Mouse (Mus musculus) right cerebral cortex, adult 2 months (tissue): ENCODE results near the gene Nfxl1.
"Not testable (repeated sequence)": the region's sequence is repeated elsewhere in the genome, so short reads cannot be mapped to it uniquely, and the experiment has no call there.

Source experiments
- DNase-seq, 2 experiments: peaks; one replicate each; pipeline ENCODE4 v3.0.0; 2021 to 2022; ENCODE audit warnings: low spot score in 2 of 2

Gene Nfxl1

GRCm38 (mm10) chr5:72559544-72560049 is at the start of gene Nfxl1:
Gene Nfxl1 (minus strand): TSS chr5:72559684.
- DNase-seq = peak; percentile 97 to 98

- no peak for DNase-seq
Measured at GRCm38 (mm10) chr5:72603138-72603537, 43.7 kb upstream of the Nfxl1 start.

- peak in 1 of 2 experiments; percentile 16 for DNase-seq
Measured at GRCm38 (mm10) chr5:72601006-72601405, 41.5 kb upstream of the Nfxl1 start.

DNA sequence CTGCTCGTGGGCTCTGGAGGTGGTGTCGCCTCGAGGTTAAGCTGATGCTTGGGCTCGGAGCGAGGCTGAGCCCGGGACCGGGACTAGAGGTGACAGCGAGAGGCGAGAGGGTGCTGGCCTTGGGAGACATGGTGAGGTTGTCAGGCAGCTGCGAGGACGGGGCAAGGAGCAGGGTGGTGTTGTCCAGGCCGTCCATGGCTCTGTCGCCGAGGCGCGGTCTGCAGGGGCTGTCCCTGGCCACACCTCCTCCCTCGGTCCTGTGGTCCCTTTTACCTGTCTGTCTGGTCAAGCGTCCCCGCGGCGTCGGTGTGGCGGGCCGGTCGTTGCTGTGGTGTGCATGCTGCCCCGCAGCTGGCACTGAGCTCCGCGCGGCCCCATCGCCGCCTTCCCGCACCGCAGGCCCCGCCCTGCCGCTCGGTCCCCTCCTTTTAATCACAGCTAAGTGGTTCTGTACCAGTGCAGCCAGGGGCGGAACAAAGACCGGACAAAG is 27.8 kb upstream of the Nfxl1 start, which contains the start of gene Gm5868:
Gene Gm5868, minus strand, starts transcription at position 360 of the 490 bp plus-strand sequence.
- DNase-seq = no peak

DNA sequence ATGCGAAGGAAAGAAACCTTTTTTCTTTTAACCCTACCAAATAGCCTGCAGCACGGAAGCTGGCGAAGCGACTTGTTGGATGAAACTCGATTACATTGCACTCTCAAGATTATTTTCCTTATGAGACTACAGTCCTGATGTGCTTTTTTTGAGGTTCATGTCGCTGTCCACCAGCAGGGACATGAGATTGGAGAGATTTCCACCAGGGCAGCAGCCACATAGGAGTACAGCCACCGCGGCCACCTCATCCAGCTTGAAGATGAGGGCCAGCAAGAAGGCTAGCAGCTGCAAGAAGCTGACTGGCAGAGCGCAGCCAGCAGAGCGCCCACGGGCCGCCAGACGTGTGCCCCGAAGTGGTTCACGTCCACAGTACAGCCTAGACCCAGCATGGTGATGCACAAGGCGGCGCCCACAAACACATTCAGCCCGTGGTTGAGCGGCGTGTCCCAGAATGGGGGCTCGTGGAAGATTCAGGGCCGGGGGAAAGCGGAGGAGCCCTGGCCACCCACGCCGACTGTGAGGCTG is 27.2 kb upstream of the Nfxl1 start:
- DNase-seq = not testable (repeated sequence)

- DNase-seq = not testable (repeated sequence)
Measured at GRCm38 (mm10) chr5:72586122-72586521, 26.6 kb upstream of the Nfxl1 start.

DNA sequence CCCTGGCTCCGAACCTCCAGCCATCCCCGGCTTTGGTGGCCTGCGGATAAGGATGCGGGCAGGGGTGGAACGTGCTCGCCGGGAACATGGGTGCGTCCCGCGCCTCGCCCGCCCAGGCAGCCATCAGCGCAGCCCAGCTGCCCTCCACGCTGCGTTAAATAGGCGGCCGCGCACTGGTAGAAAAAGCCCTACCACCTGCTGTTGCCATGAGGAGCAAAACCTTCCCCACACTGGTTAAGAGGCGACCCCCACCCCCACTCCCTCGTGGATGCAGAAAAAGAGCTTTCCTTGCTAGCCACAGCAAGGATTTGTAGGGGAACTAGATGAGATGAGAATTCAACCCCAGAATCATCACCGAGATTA is 21.5 kb upstream of the Nfxl1 start, which contains the start of gene Zar1:
Gene Zar1, minus strand, starts transcription at position 285 of the 363 bp plus-strand sequence.
- DNase-seq = not testable (repeated sequence)

DNA sequence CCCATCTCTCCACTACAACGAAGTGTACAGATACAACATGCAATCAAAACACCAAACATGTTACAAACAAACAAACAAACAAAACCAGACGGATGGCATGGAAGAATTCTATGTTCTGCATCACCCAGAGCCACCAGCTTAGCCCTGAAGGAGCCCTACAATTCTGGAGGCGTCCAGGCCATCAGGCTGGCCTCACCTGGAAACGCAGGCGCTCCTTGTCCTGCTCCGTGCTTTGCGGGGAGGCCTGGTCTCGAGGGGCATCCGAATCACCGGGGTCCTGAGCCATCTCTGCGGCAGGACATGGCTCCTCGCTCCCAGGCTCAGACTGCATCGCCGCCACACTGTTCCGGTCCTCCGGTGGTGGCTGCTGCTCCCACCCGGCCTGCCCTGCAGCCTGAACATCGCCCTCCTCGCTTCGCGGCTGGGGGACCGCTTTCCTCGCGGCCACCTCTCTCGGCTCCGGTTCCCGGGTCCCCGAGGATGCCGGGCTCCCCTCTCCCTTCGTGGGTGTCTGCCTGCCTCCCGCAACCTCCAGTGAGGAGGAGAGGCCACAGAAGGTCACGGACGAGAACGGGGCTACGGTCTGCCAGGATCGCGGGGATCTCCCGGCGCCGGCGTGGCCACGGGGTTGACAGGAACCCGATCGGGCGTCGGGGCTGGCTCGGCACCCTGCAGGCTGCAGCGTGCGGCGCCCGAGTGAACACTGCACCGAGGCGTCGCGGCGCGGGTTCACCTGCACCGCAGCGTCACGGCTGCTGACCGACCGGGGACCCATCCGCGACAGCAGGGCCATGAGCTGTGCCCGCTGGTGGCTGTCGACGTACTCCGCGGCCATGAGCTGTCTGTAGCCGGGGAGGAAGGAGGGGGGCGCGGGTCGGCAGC is 20.8 kb upstream of the Nfxl1 start:
- DNase-seq = not testable (repeated sequence)

- DNase-seq = not testable (repeated sequence)
Measured at GRCm38 (mm10) chr5:72579599-72579998, 20.1 kb upstream of the Nfxl1 start.

- DNase-seq = no peak
Measured at GRCm38 (mm10) chr5:72565621-72566020, 6.1 kb upstream of the Nfxl1 start.

GRCm38 (mm10) chr5:72563183-72563582 is 3.7 kb upstream of the Nfxl1 start:
- DNase-seq = not testable (repeated sequence)

- no peak for DNase-seq
Measured at GRCm38 (mm10) chr5:72560976-72561628, 1.6 kb upstream of the Nfxl1 start.

- peak in 1 of 2 experiments; percentile 7 for DNase-seq
Measured at GRCm38 (mm10) chr5:72558716-72559526, 563 bp downstream of the Nfxl1 start.

DNA sequence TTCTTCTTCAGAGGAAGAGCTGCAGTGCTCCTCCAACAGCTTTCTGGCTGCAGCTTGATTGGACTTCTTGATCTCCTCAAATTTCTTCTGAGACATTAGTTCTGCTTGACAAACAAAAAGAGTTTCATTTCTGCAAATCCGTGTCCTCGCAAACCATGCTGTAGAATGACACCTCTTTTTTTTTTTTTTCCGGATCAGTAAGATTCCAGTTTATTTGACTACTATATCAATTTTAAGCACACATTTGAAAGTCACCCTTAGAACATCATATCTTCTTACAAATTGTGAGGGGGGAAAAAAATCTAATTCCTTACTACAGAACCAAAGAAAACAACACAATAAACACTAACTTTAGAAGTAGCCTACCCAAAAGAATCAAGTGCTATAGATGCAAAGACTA is 3.2 kb downstream of the Nfxl1 start:
- no peak for DNase-seq

DNA sequence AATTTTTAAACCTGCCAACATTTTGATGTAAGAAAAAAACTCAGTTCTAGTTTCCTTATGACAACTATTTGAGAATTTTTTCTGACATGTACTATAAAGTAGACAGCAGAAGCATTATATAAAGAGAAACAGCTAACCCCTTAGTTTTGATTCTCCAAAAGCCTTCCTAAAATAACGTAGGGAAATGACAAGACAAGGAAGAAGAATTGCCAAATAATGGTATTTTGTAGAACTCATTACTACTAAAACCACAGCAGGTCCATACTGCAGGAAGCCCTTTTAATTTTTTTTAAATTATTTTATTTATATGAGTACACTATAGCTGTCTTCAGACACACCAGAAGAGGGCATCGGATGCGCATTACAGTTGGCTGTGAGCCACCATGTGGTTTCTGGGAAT is 8.3 kb downstream of the Nfxl1 start:
- DNase-seq = no peak

- no peak for DNase-seq
Measured at GRCm38 (mm10) chr5:72528896-72529295, 30.6 kb downstream of the Nfxl1 start.

GRCm38 (mm10) chr5:72513808-72514207 is 45.7 kb downstream of the Nfxl1 start:
- no peak for DNase-seq

DNA sequence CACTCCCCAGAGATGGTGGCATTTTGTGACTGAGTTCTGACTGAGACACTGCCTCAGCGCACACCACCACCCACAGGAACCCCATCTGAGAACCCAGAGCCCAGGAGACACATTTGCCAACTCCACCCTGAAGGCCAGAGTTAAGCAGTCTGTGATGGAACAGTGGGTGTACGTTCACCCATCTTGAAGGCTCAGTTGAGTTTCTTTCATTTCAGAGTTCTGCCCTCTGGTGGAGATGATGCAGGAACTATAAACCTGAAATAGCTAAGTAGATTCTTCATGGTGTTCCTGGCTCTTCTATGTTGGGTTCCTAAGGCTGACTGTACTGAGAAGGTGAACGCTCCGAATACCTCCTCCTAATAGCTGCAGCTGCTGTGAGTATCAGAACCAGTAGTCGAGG is 53.7 kb downstream of the Nfxl1 start:
- peak; percentile 15 to 37 for DNase-seq

- no peak for DNase-seq
Measured at GRCm38 (mm10) chr5:72503531-72504523, 55.7 kb downstream of the Nfxl1 start, which contains the start of gene Corin. Gene Corin (minus strand): TSS chr5:72504473.

DNA sequence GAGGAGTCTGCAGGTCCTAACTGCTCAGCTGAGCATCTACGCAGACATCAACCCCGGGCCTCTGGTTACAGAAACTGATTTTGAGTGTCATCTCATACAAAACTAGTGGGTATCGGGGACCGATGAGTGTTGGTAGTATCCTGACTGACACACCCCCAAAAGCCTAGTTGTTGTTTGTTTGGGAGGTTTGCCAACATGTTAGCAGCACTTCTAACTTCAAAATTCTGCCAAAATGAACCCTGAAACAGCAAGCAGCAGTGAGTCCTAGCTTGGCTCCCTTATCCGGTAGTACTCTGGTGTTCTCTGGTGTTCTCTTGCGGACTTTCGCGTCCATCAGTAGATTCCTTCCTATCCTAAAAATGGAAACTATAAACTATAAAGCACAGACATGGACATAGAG is 56.7 kb downstream of the Nfxl1 start:
- DNase-seq = no peak
